Mouse (Mus musculus) lung, postnatal 10 days (tissue): Measurements from ENCODE around the gene Rdh1.
A peak's percentile ranks its signal among the peaks of the same experiment; 100 is the strongest.
"Not testable (repeated sequence)": the region's sequence is repeated elsewhere in the genome, so short reads cannot be mapped to it uniquely, and the experiment has no call there.

ENCODE experiments used
- DNase-seq: peaks from one replicate; pipeline ENCODE4 v3.0.0; 2021

Rdh1 gene

DNA sequence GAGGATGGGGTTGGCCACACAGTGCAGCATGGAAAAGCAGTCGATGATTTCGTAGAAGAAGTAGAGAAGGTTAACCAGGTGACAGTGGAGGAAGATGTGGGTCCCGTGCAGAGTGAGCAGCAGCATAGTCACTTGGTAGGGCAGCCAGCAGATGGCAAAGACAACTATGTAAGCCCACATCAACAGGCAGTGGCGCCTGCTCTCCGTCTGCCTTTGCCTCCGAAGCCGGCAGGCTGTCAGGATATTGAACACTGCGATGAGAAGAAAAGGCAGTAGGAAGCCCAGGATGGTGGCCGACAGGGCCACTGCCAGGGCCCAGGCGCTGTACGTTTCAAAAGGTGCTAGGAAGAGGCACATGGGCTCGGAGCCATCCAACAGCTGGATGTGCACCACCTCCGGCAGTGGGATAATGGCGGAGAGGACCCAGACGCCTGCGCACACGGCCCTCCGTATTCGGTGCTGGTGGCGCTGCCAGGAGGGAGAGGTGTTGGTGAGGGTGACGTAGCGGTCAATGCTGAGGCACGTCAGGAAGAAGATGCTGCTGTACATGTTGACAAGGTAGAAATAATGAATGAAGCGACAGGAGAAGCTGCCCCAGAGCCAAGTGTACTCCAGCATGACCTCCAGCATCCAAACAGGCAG lies 9.3 kb upstream of the Rdh1 start:
- no peak for DNase-seq

GRCm38 (mm10) chr10:127751548-127751947 lies 8.0 kb upstream of the Rdh1 start, which contains the start of gene Gpr182:
TSS of gene Gpr182 (minus strand) at chr10:127751732.
- peak; percentile 70 for DNase-seq

GRCm38 (mm10) chr10:127754566-127755166 lies 4.9 kb upstream of the Rdh1 start:
- peak; percentile 70 for DNase-seq

DNA sequence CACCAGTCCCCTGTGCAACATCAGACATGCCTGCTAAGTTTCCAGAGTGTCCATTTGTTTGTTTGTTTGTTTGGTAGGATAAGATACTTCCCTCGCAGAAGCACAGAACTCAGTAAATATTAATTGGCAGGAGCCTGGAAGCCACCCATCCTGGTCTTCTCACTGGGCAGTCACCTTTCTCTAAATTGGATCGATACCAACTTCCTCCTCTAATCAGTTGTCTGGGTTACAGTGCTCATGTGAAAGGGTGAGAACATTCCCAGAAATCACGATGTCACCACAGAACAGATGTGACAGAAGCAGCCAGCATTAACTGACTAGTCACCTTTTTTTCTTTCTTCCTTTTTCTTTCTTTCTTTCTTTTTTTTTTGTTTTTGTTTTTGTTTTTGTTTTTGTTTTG lies 4.3 kb upstream of the Rdh1 start:
- no peak for DNase-seq

- peak; percentile 66 for DNase-seq
Measured at GRCm38 (mm10) chr10:127755770-127756468, 3.6 kb upstream of the Rdh1 start.

DNA sequence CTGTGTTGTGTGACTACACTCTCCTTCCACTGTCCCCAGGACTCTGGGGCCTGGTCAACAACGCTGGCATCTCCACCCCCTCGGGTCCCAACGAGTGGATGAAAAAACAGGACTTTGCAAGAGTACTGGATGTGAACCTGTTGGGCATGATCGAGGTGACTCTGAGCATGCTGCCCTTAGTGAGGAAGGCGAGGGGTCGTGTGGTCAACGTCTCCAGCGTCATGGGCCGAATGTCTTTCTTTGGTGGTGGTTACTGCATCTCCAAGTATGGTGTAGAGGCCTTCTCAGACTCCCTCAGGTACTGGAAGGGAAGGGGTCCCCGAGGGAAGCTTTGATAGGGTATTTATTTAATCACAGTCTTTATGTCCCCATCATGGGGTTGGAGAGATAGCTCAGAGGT lies 3.4 kb downstream of the Rdh1 start:
- not testable (repeated sequence) for DNase-seq

GRCm38 (mm10) chr10:127763914-127764680 lies 4.6 kb downstream of the Rdh1 start:
- DNase-seq = no peak

GRCm38 (mm10) chr10:127766564-127766963 lies 7.0 kb downstream of the Rdh1 start:
- no peak for DNase-seq

- DNase-seq = no peak
Measured at GRCm38 (mm10) chr10:127776011-127776410, 16.5 kb downstream of the Rdh1 start, which contains the start of gene Rdh9. TSS of gene Rdh9 (plus strand) at chr10:127776386.

GRCm38 (mm10) chr10:127782321-127782720 lies 22.8 kb downstream of the Rdh1 start:
- DNase-seq = not testable (repeated sequence)

DNA sequence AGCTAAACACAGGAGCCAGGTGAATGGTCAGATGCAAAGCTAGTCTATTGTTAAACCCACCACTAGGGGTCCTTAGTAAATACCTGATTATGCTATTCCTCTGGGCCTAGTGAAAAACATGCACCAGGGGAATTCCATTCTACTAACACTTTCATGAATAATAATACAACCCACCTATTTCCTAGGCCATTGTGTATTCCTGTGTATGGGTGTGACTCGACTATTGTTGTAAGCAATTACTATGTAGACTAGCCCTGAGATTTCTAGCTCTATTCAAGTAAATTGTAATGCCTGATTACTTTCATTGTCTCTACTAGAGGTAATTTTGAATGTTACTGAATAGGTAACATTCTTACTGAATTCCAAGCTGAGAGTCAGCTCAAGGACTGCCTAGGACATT lies 25.9 kb downstream of the Rdh1 start:
- DNase-seq = not testable (repeated sequence)

GRCm38 (mm10) chr10:127799295-127799694 lies 39.8 kb downstream of the Rdh1 start:
- DNase-seq = no peak

DNA sequence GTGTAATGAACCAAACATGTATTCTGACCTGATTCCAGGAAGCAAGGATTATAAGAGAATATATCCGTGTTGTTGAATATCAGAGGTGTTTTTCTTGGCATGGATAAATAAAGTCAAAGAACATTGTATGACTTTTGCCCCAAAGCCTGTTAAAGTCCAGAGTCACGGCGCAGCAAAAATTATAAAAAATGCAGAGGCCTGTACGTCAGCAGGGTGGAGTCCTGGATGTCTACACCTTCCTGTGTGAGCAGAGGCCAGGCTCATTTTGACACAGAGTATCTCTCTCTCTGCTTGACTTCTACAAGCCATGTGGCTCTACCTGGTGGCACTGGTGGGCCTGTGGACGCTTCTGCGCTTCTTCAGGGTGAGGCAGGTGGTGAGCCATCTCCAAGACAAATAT lies 41.4 kb downstream of the Rdh1 start, which contains the start of gene Rdh16:
Gene Rdh16 (plus strand): TSS at position 262 of the 400 bp plus-strand sequence.
- DNase-seq = no peak

DNA sequence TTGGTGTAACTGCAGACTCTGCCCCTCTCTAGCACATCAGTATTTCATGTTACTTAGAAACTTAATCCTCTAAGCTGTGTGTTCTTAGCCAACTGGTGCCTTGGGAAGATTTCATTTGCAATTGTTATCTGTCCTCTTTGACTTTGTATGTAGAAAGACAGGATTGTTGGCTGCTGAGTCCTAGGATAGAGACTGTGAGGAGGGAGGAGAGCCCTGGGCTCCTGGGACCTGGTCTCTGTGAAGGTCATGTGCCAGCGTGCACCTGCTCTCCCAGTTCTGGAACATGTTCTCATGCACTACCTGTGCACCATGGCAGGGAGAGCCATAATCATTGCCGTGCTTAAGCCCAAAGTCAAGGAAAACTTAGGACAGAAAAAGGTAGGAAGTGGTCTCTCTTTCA lies 42.1 kb downstream of the Rdh1 start:
- no peak for DNase-seq

DNA sequence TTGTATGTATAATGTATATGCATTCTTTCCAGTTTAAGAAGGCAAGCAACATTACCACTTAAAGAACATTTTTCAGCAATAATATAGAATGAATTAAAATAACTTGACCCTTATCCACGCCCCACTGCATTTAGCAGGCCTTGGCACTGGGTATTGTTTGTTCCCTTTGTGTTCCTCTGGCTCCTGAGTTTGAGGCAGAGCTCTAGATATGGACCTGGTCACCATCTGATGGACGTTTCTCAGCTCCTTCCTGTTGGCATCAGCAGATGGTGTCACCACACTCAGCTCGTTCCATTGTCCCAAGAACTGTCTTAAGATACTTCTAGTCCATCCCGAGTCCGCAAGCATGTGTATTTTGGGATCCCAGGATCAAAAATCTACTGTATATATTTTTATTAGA lies 42.7 kb downstream of the Rdh1 start:
- no peak for DNase-seq

DNA sequence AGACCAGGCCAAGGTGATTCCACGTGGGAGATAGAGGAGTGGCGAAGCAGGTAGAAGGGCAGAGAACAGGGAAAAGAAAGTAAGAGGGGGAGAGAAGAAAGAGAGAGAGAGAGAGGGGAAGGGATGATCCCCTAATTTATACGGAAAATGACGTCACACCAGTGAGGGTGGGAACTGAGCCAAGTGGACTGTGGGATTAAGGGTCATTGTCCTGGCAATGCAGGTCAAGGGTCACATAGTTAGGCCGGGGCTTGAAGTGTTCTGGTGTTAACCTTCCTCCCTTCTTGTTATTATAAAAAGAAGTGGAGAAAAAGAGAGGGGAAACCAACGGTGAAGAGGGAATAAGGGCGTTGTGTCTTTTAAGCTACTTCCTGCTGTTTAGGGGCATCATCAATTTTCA lies 44.9 kb downstream of the Rdh1 start:
- DNase-seq = no peak

- DNase-seq = no peak
Measured at GRCm38 (mm10) chr10:127815888-127816287, 56.4 kb downstream of the Rdh1 start.

DNA sequence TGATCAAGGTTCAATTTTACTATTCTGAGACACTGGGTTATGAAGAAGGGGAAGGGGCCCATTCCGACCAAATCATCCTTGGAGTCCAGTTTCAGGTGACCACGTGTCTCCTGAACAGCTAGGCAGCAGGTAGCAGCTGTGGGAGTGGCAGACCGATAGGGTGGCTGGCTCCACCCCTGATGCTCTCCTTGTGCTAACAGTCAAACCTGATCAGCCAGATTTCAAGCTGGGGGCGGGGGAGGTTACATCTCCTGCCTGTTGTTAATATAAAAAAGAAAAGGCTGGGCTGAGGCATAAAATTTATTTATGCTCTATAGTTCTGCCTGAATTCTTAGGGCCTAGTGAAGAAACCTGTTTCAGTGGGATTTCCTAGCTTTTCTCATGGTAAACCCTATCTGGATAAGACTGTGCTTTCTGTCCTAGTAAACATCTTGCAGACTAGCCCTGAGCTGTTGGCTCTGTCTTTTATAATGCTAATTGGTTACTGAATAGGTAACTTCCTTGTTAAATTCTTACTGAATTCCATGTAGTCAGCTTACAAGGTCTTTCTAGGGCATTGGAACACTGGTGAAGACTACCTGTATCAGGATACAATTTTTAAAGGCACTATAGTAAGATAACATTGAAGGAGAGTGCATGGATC lies 57.9 kb downstream of the Rdh1 start:
- not testable (repeated sequence) for DNase-seq
